Mouse (Mus musculus) c-Kit-positive CD71-positive TER-119-negative erythroid progenitor cells, embryonic 14.5 days (primary cell): ENCODE measurements around the gene Gm49425.
"Not testable (repeated sequence)": the region's sequence is repeated elsewhere in the genome, so short reads cannot be mapped to it uniquely, and the experiment has no call there.

Experiments
- DNase-seq: peaks from one replicate; pipeline ENCODE4 v3.0.0-alpha.2; 2013; ENCODE audit warnings: low read depth

The Gm49425 gene

DNA sequence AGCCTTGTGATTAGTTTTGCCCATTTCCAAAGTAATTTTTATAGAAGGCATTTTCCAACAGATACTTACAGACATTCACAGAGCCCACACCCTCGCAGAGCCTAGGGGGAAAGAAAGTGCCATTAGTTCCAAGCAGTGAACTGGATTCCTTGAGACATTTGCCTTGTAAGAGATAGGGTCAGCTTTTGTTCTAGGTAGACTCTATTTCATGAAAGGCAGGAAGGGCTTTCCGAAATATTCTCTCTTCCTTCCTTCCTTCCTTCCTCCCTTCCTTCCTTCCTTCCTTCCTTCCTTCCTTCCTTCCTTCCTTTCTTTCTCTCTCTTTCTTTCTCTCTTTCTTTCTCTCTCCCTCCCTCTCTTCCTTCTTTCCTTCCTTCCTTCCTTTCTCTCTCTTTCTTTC lies at the start of gene Gm49425:
Gm49425 (minus strand) TSS at position 101 of the 400 bp plus-strand sequence.
- DNase-seq: not testable (repeated sequence)

DNA sequence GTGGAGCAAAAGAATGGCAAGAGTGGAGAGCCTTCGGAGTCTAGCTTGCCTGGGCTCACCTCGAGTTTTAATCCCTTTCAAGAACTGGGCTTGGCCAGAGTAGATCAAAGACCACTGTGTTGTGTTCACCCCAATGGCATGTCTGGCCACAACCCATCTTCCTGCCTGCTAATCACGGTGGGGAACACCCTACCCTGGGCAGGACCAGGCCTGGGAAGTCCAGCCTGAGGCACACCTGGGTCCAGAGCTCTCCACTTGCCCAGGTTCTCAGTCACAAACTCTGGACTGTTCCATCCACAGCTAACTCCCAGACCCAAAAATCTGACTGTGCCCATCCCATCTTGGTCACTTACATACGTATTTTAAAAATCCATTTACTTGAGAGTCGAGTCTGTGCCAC lies 45.8 kb upstream of the Gm49425 start, which contains the start of gene Krt90:
Krt90 (minus strand) TSS at position 101 of the 400 bp plus-strand sequence.
- DNase-seq: no peak

DNA sequence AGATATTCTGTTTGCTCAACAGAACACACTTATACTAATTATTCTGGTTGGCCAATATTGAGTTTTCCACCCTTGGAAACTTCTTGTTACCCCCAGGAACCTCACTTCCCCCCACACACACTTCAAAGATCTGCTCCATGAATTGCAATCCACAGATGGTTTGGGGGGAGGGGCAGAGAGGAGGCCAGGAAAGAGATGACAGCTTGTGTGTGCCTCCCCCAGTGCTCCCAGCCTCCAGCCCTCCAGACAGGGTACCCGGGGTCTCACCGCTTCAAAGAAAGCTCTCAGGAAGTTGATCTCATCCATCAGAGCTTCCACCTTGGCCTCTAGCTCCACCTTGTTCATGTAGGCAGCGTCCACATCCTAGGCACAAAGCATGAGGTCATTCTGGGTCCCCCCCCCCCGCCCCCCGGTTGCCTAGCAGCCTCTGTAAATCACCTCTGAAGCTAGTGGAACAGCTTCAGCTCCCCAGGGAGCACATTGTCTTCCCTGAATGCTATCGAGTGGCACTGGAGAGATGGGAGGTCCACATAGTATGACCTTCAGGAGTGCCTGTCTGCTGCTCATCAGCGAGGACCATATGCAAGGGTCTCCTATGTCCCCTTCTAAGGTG lies 41.1 kb upstream of the Gm49425 start:
- no peak for DNase-seq

DNA sequence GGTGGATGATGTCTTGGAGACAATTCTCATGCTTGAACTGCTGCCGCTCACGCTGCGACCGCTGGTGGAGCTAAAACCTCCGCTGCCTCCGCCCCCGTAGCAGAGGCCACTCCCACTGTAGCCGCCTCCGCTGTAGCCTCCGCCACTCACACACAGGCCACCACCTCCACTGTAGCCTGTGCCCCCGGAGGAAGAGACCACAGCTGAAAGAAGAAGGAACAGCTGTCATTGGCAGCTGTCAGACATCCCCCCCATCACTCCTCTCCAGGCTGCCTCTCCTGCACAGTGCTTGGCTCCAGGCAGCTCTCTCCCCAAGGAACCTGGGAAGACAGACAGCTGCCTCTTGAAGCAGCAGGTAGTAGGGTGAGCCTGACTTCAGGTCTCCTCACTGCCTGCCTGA lies 36.1 kb upstream of the Gm49425 start:
- DNase-seq: no peak

DNA sequence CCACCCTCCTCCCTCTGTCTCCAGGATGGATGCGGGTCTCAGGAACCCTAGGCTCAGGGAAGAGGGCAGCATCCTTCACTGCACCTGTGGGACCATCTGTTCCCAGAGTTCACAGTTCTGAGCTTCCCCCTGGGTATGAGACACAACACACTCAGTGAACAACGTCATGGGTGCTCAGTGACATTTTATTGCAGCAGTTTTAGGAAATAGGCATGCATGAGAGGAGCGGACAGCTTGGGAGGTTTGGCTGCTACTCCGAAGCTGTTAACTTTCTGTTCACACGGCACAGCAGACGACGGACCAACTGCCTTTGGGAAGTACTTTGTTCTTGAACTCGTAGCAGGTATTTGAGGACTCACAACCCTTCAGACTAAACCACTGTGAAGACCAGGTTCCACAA lies 35.1 kb upstream of the Gm49425 start:
- DNase-seq: no peak

DNA sequence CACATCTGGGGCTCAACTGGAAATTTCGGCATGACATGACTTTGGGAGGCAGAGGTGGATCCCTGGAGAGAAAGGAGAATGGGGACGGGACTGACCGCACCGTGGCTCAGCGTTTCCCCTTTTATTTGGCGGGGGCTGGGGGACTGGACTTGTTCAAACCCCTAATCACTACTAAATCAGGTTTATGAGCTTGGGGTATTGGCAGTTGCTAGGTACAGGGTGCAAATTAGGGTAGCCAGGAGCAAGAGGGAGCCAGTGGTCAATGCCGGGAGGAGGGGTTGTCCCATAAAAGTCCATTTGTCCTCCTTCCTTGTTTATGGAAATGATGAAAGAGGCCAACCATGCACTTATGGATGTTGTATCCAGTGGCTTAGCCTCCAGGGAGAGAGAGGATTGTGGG lies 33.5 kb upstream of the Gm49425 start, which contains the start of gene Krt82:
Krt82 (minus strand) TSS at position 101 of the 400 bp plus-strand sequence.
- DNase-seq: no peak

DNA sequence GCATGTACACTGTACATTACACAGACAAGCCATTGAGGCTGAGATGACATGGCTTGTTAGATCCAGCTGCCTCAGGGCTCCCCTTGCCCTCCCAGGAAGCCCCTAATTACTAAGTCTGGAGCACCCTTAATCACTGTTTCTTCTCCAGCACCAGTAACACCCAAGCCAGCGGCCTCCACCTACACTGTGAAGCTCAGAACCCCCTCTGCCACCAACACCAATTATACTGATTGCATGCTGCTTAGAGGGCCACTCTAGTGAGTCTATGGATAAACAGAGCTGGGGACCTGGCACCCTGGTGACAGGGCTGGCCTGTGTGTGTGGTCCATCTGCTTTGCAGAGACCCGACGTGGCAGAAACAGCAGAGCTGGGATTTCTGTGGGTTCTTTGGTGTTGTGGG lies 27.4 kb upstream of the Gm49425 start:
- no peak for DNase-seq

DNA sequence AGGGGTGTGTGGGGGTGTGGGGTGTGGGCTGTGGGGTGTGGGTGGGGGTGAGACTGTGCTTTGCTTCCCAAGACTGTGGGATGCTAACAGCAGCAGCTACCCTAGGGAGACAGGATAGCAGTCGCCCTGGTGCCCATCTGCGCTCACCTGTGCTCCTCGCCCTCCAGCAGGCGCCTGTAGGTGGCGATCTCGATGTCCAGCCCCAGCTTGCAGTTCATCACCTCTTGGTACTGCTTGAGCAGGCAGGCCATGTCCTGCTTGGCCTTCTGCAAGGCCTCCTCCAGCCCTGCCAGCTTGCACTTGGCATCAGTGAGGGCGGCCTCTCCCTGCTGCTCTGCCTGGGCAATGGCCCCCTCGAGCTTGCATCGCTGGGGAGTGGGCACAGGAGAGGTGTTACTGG lies 25.5 kb upstream of the Gm49425 start:
- no peak for DNase-seq

DNA sequence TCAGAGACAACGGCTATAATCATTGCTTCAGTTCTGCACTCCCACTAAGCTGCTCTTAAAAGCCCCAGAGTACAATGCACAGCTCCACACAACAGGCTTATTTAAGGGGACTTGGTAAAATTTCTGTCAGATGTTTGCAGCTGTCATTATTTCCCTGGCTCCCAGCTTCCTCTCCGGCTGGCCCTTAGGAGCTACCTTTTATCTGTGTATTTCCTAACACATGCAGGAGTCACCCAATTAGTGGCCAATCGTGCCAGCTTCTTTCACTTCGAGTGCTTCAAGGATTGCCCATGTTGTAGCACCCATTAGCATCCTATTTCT lies 21.5 kb upstream of the Gm49425 start:
- DNase-seq: no peak

DNA sequence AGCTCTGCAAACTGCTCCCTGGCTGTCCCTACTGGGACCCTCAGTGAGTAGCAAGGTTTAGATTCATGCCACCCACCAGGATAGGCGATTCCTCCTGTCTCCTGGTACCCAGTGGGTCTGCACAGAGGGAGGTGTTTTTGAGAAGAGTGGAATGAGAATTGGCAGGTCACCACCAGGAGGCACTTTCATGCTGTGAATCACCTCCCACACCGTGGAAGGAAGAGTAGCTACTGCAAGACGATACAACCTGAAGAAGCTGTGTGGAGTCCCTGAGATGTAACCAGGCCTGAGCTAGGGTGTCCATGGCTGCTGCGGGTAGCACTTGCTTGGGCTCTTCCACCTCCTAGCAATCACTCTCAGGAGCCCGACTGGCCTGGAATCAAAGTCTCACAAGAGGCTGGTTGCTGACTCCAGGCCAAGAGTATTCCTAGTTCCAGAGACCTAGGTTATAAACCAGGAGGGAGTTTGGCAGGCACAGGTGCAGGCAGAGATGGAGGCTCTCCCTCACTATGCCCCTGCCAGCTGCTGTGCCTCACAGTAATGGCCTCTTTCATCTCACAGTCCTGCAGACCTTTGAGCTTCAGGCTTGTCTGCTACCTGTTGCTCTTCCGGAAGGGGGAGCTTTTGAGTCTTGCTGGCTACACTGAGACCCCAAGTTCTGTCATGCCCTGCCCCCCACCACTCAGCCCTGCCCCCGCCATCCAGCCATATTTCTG lies 21.0 kb upstream of the Gm49425 start:
- DNase-seq: no peak

DNA sequence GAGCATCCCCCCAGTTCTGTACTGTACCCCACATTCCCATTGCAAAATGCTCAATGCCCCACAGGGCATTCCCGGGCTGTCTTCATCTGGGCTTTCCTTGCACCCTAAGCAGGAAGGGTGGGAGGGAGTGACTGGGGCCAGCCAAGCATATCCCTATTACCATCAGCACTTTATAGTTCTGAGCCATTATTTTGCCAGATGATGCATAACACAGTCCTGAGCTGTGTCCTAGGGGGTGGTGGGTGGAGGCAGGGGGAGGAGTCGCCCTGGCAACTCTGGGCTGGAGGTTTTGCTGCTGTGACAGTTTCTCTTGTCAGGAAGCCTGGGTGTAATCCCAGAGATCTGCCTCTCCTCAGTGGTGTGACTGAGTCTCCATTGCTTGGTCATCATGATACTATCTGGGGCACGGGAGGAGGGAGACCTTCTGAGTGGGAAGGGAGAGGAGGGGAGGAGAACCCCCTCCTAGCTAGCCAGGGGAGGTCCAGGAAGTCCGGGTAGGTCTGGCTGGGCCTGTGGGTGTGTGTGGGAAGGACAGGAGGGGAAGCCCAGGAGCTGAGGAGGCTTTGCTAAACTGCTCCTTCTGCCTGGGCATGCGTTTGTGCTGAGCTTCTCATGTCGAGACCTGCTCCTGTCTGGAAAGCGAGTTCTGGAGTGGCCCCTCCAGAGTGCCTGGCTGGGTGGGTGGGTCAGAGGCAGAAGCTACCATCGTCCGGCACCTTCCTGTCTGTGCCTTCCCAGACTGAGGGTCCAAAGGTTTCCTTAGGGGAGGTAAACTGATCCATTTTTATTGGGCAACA lies 19.2 kb upstream of the Gm49425 start:
- DNase-seq: no peak

DNA sequence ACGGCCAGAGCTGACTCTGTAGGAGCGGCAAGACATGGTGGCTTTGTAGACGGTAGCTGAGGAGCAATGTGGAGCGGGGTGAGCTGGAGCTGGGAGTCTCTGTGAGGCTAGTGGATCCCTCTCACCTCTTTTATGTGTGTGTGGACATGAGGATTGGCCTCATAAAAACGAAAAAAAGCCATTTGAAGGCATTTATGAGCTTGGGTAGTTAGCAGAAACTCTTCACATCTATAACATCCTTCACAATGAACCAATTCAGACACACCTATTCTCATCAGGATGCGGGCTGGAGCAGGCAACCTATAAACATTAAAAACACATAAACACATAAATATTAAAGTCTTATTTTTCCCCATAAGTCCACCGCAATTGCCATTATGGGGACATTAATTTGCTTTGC lies 15.7 kb upstream of the Gm49425 start, which contains the start of gene Krt84:
Krt84 (minus strand) TSS at position 101 of the 400 bp plus-strand sequence.
- no peak for DNase-seq

DNA sequence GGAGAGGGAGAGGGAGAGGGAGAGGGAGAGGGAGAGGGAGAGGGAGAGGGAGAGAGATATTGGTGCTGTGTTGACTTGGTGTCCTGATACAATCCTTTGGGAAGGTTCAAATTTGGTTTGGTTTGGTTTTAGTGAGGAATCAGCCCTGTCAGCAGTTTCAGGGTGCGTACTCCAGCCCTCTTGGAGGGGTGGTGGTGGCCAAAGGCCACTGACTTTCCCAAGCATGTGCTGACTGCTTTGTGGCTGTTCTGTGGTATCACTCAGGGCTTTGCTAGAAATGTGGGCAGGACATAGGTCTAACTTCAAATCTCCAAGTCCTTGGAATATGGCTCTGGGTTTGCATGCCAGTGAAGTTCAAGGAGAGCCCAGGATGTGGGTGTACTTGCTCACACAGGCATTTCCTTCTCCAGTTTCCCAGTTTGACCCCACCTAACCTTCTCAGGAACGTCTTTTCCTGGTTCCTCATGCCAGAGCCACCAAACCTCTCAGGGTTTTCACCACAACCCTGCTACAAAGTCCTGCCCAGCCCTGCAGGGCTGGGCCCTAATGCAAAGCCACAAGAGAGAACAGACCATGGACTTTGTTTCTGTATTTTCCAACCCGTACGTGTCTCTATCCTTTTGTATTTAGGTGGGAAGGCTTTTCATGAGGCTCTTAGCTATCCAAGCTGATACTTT lies 5.6 kb upstream of the Gm49425 start:
- no peak for DNase-seq

DNA sequence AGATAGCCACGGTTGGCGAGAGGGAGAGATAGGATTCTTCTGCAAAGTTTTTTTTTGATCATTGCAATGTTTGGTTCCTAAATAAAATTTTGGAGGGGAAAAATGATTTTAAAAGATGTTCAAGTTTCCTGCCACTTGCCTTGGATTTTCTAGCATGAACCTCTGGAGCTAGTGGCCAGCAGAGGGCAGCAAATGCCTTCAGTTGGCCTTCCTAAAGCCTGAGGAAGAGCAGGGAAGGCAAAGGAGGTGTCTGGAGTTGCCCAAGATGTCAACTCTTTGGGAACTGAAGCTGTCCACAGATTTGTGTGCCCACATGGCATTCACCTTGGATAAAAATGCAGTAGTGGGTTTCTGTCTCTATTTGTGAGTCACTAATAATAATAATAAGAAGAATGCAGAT lies 2.7 kb upstream of the Gm49425 start:
- DNase-seq: peak; percentile 15

DNA sequence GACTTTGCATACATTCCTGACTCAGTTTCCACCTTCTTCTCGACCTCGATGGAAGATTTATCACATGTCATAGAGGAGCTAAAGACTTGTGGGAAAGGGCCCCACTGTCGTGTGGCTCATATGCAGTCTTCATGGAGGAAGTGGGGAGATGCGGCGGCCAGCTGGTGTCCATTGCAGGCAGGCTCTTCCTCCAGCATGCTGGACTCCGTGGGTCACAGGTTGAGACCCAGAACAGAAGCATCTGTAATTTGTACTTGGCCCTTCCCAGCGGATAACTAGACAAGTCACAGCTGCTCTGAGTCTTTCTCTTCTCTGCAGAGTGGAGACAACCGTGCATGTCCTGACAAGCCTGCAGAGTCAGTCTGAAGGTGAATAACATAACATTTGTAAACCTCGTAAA lies 8.8 kb downstream of the Gm49425 start:
- no peak for DNase-seq

DNA sequence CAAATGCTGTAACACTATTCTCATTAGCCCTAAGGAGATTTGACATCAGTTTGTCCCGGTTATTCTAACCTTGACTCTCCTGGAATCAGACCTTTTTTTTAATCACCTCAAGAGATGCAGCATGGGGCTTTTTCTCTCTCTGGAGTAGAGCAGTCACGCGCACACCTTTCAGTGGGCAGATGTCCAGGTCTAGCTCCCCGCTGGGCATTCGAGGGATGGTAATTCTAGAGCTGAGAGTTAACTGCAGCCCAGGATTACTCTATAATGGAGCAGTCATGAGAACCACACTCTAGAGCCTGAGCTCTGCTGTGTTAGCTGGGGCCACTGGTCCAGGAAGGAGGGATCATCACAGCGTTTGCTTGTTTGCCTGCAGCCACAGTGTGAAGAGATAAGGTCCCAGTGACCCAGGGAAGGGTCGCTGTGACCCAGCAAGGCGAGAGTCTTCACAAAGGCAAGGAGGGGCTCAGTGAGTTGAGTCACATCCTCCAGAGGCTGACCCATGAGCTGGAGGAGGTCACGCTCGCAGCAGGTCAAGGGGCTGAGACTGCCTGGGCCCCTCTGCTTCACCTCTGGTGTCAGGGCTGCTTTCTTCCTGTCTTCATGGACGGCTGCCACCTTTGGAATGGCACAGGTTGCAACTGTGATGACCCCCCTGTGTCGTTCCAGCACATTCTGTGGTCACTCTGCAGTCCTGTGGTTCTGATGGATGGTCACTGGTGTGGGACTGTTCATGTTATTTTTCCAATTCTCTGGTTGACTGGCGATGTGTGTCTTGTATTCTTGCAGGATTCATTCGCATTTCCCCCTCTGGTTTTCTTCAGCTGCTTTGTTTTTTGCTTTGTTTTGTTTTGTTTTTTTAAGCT lies 9.9 kb downstream of the Gm49425 start:
- no peak for DNase-seq

DNA sequence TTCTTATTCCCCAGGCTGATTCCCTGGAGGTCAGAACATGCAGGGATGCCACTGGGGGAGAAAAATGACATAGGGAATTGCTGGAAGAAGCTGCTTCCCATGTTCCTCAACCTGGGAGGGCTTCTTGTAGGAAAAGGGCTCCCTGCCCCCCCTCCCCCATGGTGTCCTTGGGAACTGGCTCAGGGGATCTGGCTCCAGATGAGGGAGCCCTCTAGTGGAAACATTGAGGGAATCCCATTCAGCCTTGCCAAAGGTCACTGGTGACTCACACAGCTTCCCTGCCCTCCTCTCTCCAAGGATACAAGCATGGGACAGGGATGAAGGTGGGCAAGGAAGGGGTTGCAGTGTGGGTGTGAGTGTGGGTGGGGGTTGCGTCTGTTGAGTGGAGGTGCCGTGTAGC lies 19.9 kb downstream of the Gm49425 start:
- no peak for DNase-seq

DNA sequence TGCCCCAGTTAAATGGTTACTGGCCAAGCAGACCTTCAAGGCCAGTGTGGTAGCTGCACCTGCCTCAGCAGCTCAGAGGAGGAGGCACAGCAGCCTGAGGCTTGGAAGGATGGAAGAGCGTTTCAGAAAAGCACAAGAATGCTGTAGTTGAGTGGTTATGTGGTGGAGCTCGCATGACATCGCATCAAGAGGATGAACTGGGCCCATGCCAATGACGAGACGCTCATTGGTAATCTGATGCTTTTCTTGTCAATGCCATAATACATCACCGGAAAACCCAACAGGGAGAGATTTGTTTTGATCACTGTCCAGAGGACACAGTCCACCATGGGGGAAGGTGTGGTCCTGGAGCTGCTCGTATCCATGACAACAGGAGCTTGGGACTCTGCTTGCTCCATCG lies 21.8 kb downstream of the Gm49425 start:
- no peak for DNase-seq

DNA sequence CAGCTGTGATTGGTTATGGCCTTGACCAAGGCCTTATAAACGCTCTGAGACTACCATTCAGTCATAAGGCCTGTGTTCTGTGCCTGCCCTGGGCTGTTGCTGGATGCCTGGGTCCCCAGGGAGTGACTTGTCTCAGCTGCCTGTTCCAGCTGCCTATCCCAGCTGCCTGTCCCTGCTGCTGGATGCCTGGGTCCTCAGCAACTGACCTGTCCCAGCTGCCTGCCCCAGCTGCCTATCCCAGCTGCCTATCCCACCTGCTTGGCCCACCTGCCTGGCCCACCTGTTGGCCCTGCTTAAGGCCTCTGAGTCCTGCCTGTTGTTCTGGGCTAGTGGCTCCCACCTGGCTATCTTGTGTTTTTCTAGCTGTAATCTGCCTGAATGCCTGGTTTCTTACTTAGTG lies 22.9 kb downstream of the Gm49425 start:
- DNase-seq: no peak

DNA sequence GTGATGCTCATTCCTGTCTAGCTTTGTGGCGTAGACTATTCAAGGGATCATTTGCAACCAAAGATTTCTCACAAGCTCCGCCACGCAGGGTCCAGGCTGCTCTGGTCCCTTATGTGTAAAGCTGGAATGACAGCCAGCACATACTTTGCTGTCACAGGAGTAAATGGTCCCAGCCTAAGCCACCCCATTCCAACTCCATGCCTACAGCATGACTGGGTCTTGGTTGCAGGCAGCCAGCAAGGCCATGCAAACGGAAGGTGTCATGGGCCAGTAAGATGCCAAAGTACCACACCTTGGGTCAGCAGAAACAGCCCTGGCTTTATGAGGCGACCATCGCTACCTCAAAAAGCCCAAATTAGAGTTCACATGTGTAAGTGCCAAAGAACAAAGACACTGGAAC lies 23.3 kb downstream of the Gm49425 start:
- DNase-seq: no peak

DNA sequence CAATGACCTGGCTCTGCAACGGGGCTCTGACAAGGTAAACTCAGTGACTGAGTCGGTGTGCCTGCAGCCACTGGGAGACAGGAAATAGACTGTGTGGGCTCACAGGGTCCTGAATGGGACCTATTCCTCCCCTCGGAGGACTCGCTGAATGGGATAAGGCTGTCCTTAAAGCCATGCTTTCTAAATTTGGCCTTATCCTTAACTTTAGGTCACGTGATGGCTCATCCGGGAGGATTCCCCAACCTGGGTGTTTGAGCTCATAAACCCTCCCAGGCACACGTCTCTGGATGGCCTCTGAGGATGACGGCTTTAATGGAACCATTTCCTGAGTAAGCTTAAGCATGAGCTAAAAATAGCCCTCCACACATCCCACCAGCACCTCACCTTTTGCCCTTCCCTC lies 24.3 kb downstream of the Gm49425 start:
- no peak for DNase-seq

DNA sequence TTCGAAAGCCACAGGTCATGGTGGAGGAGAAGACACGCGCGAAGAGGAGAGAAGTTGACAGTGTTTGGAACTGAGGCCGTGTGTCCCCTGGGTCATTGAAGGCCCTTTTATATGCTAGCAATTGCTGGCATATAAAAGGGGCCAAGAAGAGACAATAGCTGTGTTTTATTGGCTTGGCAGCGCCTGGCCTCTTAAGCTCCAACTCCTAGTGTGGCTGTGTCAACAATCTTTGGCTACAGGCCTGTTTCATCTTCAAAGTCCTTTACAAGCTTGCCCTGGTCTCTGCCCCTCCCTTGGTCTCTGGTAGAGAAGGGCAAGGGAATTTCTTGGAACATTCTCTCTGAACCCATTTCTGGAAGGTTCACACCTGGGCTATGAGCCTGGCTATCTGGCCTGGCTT lies 25.6 kb downstream of the Gm49425 start, which contains the start of gene Krt83:
Krt83 (minus strand) TSS at position 82 of the 400 bp plus-strand sequence.
- DNase-seq: no peak
